Mouse (Mus musculus): ENCODE measurements around the gene Cenpv. TPM values are rescaled to one million over a fixed set of nuclear protein-coding genes. Genes with fewer than 3 reads are reported as not detected.
A peak's percentile ranks its signal among the peaks of the same experiment; 100 is the strongest.

Cenpv gene
- polyA plus RNA-seq, 1 experiment from 2014 or later = 5.4 TPM

GRCm38 (mm10) chr11:62540167-62540566 lies 1.1 kb upstream of the Cenpv start:
- no peak for TF ChIP-seq EP300 (IDR thresholded peaks at IDR 0.05)
- TF ChIP-seq CTCF (IDR thresholded peaks at IDR 0.05) = no peak
- no peak for ATAC-seq
- no peaks in the 10 kb centered on the region for H3K9me3 ChIP-seq (ENCODE audit: low read length)
- DNase-seq (ENCODE audit: low spot score) = no peak
- no peak overlapping the region for H3K4me3 ChIP-seq (ENCODE audit: low read depth, low read length)
- 79% methylated on average over 7 of the region's 7 CpGs for WGBS
- no peak overlapping the region for H3K9ac ChIP-seq (replicated peaks; ENCODE audit: low read depth)
- no peak overlapping the region for H3K27ac ChIP-seq (ENCODE audit: low read length)
- H3K4me2 ChIP-seq (replicated peaks; ENCODE audit: low read depth, low read length) = no peak overlapping the region
- H3K27me3 ChIP-seq (replicated peaks; ENCODE audit: insufficient read depth, low read length) = 0 out of 2 replicates have a peak, but pooled peaks cover 4% of the 10 kb centered on the region
- H3K4me1 ChIP-seq (ENCODE audit: insufficient read depth, low read depth, low read length) = peaks cover 3% of the 10 kb centered on the region; the same call in 1 of the 2 replicates
- no peaks in the 10 kb centered on the region for H3K36me3 ChIP-seq (ENCODE audit: insufficient read depth, low read length)

- Histone ChIP-seq H3K4me3 (ENCODE audit: low read depth, low read length) (peak overlapping the region; percentile 77), H3K9ac (replicated peaks; ENCODE audit: low read depth) (peak overlapping the region; percentile 62), H3K36me3 (ENCODE audit: insufficient read depth, low read length) (no peaks in the 10 kb centered on the region), H3K9me3 (ENCODE audit: low read length) (no peaks in the 10 kb centered on the region), H3K27me3 (replicated peaks; ENCODE audit: insufficient read depth, low read length) (0 out of 2 replicates have a peak, but pooled peaks cover 4% of the 10 kb centered on the region), H3K27ac (ENCODE audit: low read length) (no peak overlapping the region), H3K4me2 (replicated peaks; ENCODE audit: low read depth, low read length) (peak overlapping the region; percentile 98), H3K4me1 (ENCODE audit: insufficient read depth, low read depth, low read length) (peaks cover 3% of the 10 kb centered on the region; the same call in 1 of the 2 replicates)
- ATAC-seq (peak; percentile 85), DNase-seq (ENCODE audit: low spot score) (peak; percentile 60)
- TF ChIP-seq EP300 (IDR thresholded peaks at IDR 0.05) (no peak), CTCF (IDR thresholded peaks at IDR 0.05) (peak; percentile 24; the same call in 1 of the 2 replicates)
- WGBS = under 1% methylated on average over 51 of the region's 73 CpGs
Measured at GRCm38 (mm10) chr11:62538321-62539088, 556 bp downstream of the Cenpv start.

- Histone ChIP-seq H3K4me1 (ENCODE audit: insufficient read depth, low read depth, low read length) (peaks cover 3% of the 10 kb centered on the region; the same call in 1 of the 2 replicates), H3K36me3 (ENCODE audit: insufficient read depth, low read length) (no peaks in the 10 kb centered on the region), H3K27me3 (replicated peaks; ENCODE audit: insufficient read depth, low read length) (0 out of 2 replicates have a peak, but pooled peaks cover 4% of the 10 kb centered on the region), H3K4me3 (ENCODE audit: low read depth, low read length) (no peak overlapping the region), H3K4me2 (replicated peaks; ENCODE audit: low read depth, low read length) (no peak overlapping the region), H3K9ac (replicated peaks; ENCODE audit: low read depth) (no peak overlapping the region), H3K27ac (ENCODE audit: low read length) (no peak overlapping the region), H3K9me3 (ENCODE audit: low read length) (no peaks in the 10 kb centered on the region)
- ATAC-seq (no peak), DNase-seq (ENCODE audit: low spot score) (no peak)
- WGBS = 58% methylated on average over 7 of the region's 7 CpGs
- TF ChIP-seq CTCF (IDR thresholded peaks at IDR 0.05) (no peak), EP300 (IDR thresholded peaks at IDR 0.05) (no peak)
Measured at GRCm38 (mm10) chr11:62537590-62537989, 1.5 kb downstream of the Cenpv start.

GRCm38 (mm10) chr11:62537089-62537488 lies 2.0 kb downstream of the Cenpv start:
- no peak overlapping the region for H3K4me3 ChIP-seq (ENCODE audit: low read depth, low read length)
- TF ChIP-seq EP300 (IDR thresholded peaks at IDR 0.05) (no peak), CTCF (IDR thresholded peaks at IDR 0.05) (no peak)
- H3K9me3 ChIP-seq (ENCODE audit: low read length) = no peaks in the 10 kb centered on the region
- peaks cover 3% of the 10 kb centered on the region; the same call in 1 of the 2 replicates for H3K4me1 ChIP-seq (ENCODE audit: insufficient read depth, low read depth, low read length)
- no peak overlapping the region for H3K4me2 ChIP-seq (replicated peaks; ENCODE audit: low read depth, low read length)
- 0 out of 2 replicates have a peak, but pooled peaks cover 4% of the 10 kb centered on the region for H3K27me3 ChIP-seq (replicated peaks; ENCODE audit: insufficient read depth, low read length)
- H3K27ac ChIP-seq (ENCODE audit: low read length) = no peak overlapping the region
- H3K9ac ChIP-seq (replicated peaks; ENCODE audit: low read depth) = no peak overlapping the region
- no peak for ATAC-seq
- no peak for DNase-seq (ENCODE audit: low spot score)
- 91% methylated on average over 8 of the region's 8 CpGs for WGBS
- H3K36me3 ChIP-seq (ENCODE audit: insufficient read depth, low read length) = no peaks in the 10 kb centered on the region

GRCm38 (mm10) chr11:62522283-62522682 lies 16.8 kb downstream of the Cenpv start:
- ATAC-seq (no peak), DNase-seq (ENCODE audit: low spot score) (no peak)
- Histone ChIP-seq H3K36me3 (ENCODE audit: insufficient read depth, low read length) (no peaks in the 10 kb centered on the region), H3K4me1 (ENCODE audit: insufficient read depth, low read depth, low read length) (no peaks in the 10 kb centered on the region), H3K9me3 (ENCODE audit: low read length) (no peaks in the 10 kb centered on the region), H3K4me3 (ENCODE audit: low read depth, low read length) (no peak overlapping the region), H3K4me2 (replicated peaks; ENCODE audit: low read depth, low read length) (no peak overlapping the region), H3K27me3 (replicated peaks; ENCODE audit: insufficient read depth, low read length) (no peaks in the 10 kb centered on the region), H3K9ac (replicated peaks; ENCODE audit: low read depth) (no peak overlapping the region), H3K27ac (ENCODE audit: low read length) (no peak overlapping the region)
- 52% methylated on average over 2 of the region's 2 CpGs for WGBS
- no peak for TF ChIP-seq EP300 (IDR thresholded peaks at IDR 0.05)

- no peaks in the 10 kb centered on the region for H3K36me3 ChIP-seq (ENCODE audit: insufficient read depth, low read length)
- H3K4me1 ChIP-seq (ENCODE audit: insufficient read depth, low read depth, low read length) = no peaks in the 10 kb centered on the region
- no peak overlapping the region for H3K9ac ChIP-seq (replicated peaks; ENCODE audit: low read depth)
- TF ChIP-seq CTCF (IDR thresholded peaks at IDR 0.05) (no peak), EP300 (IDR thresholded peaks at IDR 0.05) (no peak)
- H3K9me3 ChIP-seq (ENCODE audit: low read length) = no peaks in the 10 kb centered on the region
- ATAC-seq (no peak), DNase-seq (ENCODE audit: low spot score) (no peak)
- no peaks in the 10 kb centered on the region for H3K27me3 ChIP-seq (replicated peaks; ENCODE audit: insufficient read depth, low read length)
- no peak overlapping the region for H3K4me2 ChIP-seq (replicated peaks; ENCODE audit: low read depth, low read length)
- 15% methylated on average over 2 of the region's 2 CpGs for WGBS
- H3K4me3 ChIP-seq (ENCODE audit: low read depth, low read length) = no peak overlapping the region
- no peak overlapping the region for H3K27ac ChIP-seq (ENCODE audit: low read length)
Measured at GRCm38 (mm10) chr11:62518991-62519390, 20.1 kb downstream of the Cenpv start.

Data from lung, postnatal 0 days (tissue).